Comparison of ENCODE assay signal across 16 mouse cellular contexts in the genomic region with DNA sequence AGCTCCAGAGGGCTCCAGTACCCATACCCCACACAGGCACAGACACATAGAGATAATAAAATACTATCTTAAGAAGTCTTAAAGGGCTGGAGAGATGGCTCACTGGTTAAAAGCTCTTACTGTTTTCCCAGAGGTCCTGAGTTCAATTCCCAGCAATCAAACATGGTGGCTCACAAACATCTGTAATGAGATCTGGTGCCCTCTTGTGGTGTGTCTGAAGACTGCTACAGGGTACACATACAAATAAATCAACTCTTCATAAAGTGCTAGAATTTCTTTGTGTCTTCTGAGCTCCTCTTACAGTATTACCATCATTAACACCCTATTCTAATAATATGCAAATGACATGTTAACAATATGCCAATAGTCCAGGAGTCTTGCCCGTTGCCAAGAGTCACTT. TPM values are rescaled to one million over a fixed set of nuclear protein-coding genes. Genes with fewer than 3 reads are reported as not detected.
"Had no signal": no experiment of that assay in that cellular context is flagged by ENCODE, and none has a peak within 500 bp of the region (broad histone marks: within the 10 kb centered on the region; RNA-seq: fewer than 3 reads in every experiment).

No protein-coding gene starts in this region.

- H3K27me3 ChIP-seq: limb, embryonic 13.5 days; midbrain, embryonic 13.5 days; neural tube, embryonic 12.5 days had no signal

- ATAC-seq: midbrain, embryonic 13.5 days had no signal

- H3K27ac ChIP-seq: limb, embryonic 13.5 days; liver, embryonic 14.5 days; midbrain, embryonic 13.5 days; neural tube, embryonic 12.5 days had no signal

- DNase-seq: kidney, adult 11 months; kidney, postnatal 14 days; layer of hippocampus, adult 9-11 months; layer of hippocampus, postnatal 36 days; left cerebral cortex, postnatal 4 days; lung, adult 18-20 months; right cerebral cortex, postnatal 4 days; thymus, postnatal 4 days had no signal

- H3K9ac ChIP-seq: limb, embryonic 13.5 days; liver, embryonic 14.5 days; midbrain, embryonic 13.5 days; neural tube, embryonic 12.5 days had no signal

- H3K36me3 ChIP-seq: limb, embryonic 13.5 days; midbrain, embryonic 13.5 days; neural tube, embryonic 12.5 days had no signal

- H3K9me3 ChIP-seq: limb, embryonic 13.5 days; midbrain, embryonic 13.5 days; neural tube, embryonic 12.5 days had no signal

- H3K4me2 ChIP-seq: limb, embryonic 13.5 days; midbrain, embryonic 13.5 days; neural tube, embryonic 12.5 days had no signal

- H3K4me3 ChIP-seq: limb, embryonic 13.5 days; midbrain, embryonic 13.5 days; neural tube, embryonic 12.5 days had no signal

- H3K4me1 ChIP-seq: limb, embryonic 13.5 days; midbrain, embryonic 13.5 days; neural tube, embryonic 12.5 days had no signal

RNA-seq across cellular contexts. Expression of a gene that starts 41.4 kb away (rescaled TPM):
- total RNA-seq: megakaryocyte progenitor cell, adult 5-6 weeks; monocyte, adult 5-6 weeks; neutrophil, adult 5-6 weeks had no signal
- polyA plus RNA-seq: liver, adult 2 months; liver, embryonic 14.5 days had no signal
